Mouse (Mus musculus) neural tube, embryonic 12.5 days (tissue): ENCODE data around the gene Vwa8. TPM values are rescaled to one million over a fixed set of nuclear protein-coding genes. Genes with fewer than 3 reads are reported as not detected.

Experiments used
- ATAC-seq: fragments of 200-750 bp; cut with Nextera tagmentation; 2 replicates; pipeline ENCODE4 v1.8.0; 2017; ENCODE audit warnings: low read depth, mild to moderate bottlenecking, moderate TSS enrichment, moderate library complexity; ENCODE audit not compliant: low FRiP score
- H3K27ac ChIP-seq: fragments of 300-500 bp; sonication (generic); 2 replicates; pipeline ENCODE4 v1.5.1; 2016
- H3K27me3 ChIP-seq: fragments of 300-500 bp; sonication (generic); replicated peaks from 2 replicates; pipeline ENCODE4 v1.6.1; 2016; ENCODE audit warnings: mild to moderate bottlenecking
- H3K36me3 ChIP-seq: fragments of 300-500 bp; sonication (generic); 2 replicates; pipeline ENCODE4 v1.6.1; 2016; ENCODE audit warnings: mild to moderate bottlenecking
- H3K4me1 ChIP-seq: fragments of 300-500 bp; sonication (generic); 2 replicates; pipeline ENCODE4 v1.6.1; 2016
- H3K4me2 ChIP-seq: fragments of 300-500 bp; sonication (generic); replicated peaks from 2 replicates; pipeline ENCODE4 v1.6.1; 2016; ENCODE audit warnings: mild to moderate bottlenecking
- H3K4me3 ChIP-seq: fragments of 300-500 bp; sonication (generic); 2 replicates; pipeline ENCODE4 v1.5.1; 2016
- H3K9ac ChIP-seq: fragments of 300-500 bp; sonication (generic); 2 replicates; pipeline ENCODE4 v1.6.1; 2016; ENCODE audit warnings: mild to moderate bottlenecking
- H3K9me3 ChIP-seq: fragments of 300-500 bp; sonication (generic); 2 replicates; pipeline ENCODE4 v1.6.1; 2016; ENCODE audit warnings: mild to moderate bottlenecking
- WGBS: fragments of 180-500 bp; shearing (Covaris S2); methylation state at CpG from one replicate; pipeline ENCODE4 v1.1.7; 2016; 5-methylcytosine and 5-hydroxymethylcytosine counted together
- polyA plus RNA-seq: library from polyadenylated mRNA; unstranded; fragments of >200 nt; fragmentation: Nextera tagmentation; extraction: Ambion mirVana; gene quantifications from 2 replicates; pipeline ENCODE4 v1.2.1, GENCODE M21; 2016

The Vwa8 gene
- polyA plus RNA-seq, 1 experiment from 2014 or later = 10.2 TPM

DNA sequence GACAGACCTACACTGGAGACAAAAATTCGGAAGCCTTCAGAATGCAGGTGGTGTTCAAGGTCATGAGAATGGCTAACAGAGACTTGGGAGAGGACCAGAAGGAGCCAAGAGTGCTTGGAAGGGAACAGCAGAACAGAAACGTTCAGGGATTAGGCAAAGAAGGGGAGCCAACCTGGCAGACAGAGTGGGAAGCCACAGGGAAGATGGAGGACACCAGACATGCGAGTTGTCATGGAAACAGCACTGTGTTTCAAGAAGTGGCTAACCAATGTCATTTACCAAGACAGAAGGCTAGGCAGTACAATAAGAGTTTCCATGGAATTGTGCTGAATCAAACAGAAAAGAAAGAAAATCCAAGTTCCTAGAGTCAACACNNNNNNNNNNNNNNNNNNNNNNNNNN is 395.7 kb downstream of the Vwa8 start:
- ATAC-seq = no peak
- Histone ChIP-seq H3K36me3 (no peaks in the 10 kb centered on the region), H3K27ac (no peak overlapping the region), H3K9ac (no peak overlapping the region), H3K4me3 (no peak overlapping the region), H3K4me1 (no peaks in the 10 kb centered on the region), H3K4me2 (no peak overlapping the region), H3K27me3 (no peaks in the 10 kb centered on the region), H3K9me3 (0 out of 2 replicates have a peak, but pooled peaks cover 4% of the 10 kb centered on the region)
- WGBS = 66% methylated on average over 3 of the region's 3 CpGs

DNA sequence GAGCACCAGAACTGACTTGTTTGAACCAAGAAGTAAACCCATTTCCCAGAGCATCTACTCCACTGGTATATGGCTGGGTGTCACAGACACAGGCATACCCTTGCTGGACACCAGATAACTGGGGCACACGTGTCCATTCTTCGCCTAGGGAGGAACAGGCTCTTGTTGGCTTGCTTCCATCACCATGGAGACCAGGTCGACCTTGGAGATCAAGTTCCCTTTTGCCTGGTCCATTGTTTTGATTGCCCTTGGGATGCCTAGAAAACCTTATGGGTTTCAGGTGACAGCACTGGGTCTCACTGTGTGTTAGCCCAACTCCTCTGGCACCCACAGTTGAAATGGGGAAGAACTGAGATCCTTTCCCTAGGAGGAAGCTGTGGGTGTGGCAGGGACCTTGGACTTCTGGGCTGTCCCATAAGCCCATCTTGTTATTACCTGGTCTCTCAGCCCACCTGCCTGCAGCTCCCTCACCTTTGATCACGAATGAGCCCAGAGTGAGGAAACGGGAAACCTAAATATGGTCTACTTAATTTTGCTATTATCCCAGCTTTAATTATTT is 403.0 kb downstream of the Vwa8 start:
- Histone ChIP-seq H3K27ac (no peak overlapping the region), H3K36me3 (no peaks in the 10 kb centered on the region), H3K4me3 (no peak overlapping the region), H3K4me1 (no peaks in the 10 kb centered on the region), H3K27me3 (no peaks in the 10 kb centered on the region), H3K9ac (no peak overlapping the region), H3K4me2 (no peak overlapping the region), H3K9me3 (no peaks in the 10 kb centered on the region)
- WGBS = 76% methylated on average over 5 of the region's 5 CpGs
- no peak for ATAC-seq

Other genes starting within 250 kb of the Vwa8 start
- gene Dgkh, start 116.3 kb upstream of the Vwa8 start, polyA plus RNA-seq = 8.0 and 12.8 TPM in 2 replicates